Mouse (Mus musculus) kidney, postnatal 10 days (tissue): ENCODE measurements around the gene Helq.

ENCODE experiments used
- DNase-seq: peaks from one replicate; pipeline ENCODE4 v3.0.0; 2021; ENCODE audit warnings: mixed read lengths

Gene Helq

GRCm38 (mm10) chr5:100798165-100798860, at the start of gene Helq, which contains the start of gene Mrps18c:
Helq (minus strand) TSS chr5:100798598.
Mrps18c (plus strand) TSS chr5:100798627.
- DNase-seq, result peak; percentile 94

GRCm38 (mm10) chr5:100847143-100847542, 48.7 kb upstream of the Helq start:
- DNase-seq, result no peak

GRCm38 (mm10) chr5:100846599-100846920, 48.2 kb upstream of the Helq start:
- no peak for DNase-seq

- peak; percentile 74 for DNase-seq
Measured at GRCm38 (mm10) chr5:100845848-100846598, 47.6 kb upstream of the Helq start.

- DNase-seq, result peak; percentile 58
Measured at GRCm38 (mm10) chr5:100845485-100845847, 47.1 kb upstream of the Helq start, which contains the start of gene Gpat3. Gpat3 (plus strand) TSS chr5:100845713.

- no peak for DNase-seq
Measured at GRCm38 (mm10) chr5:100844485-100844884, 46.1 kb upstream of the Helq start.

- DNase-seq, result no peak
Measured at GRCm38 (mm10) chr5:100837907-100838306, 39.5 kb upstream of the Helq start.

- DNase-seq, result no peak
Measured at GRCm38 (mm10) chr5:100835862-100836538, 37.6 kb upstream of the Helq start.

GRCm38 (mm10) chr5:100833841-100834240, 35.4 kb upstream of the Helq start:
- no peak for DNase-seq

- DNase-seq, result no peak
Measured at GRCm38 (mm10) chr5:100832680-100833079, 34.3 kb upstream of the Helq start.

GRCm38 (mm10) chr5:100828701-100829100, 30.3 kb upstream of the Helq start:
- DNase-seq, result no peak

- no peak for DNase-seq
Measured at GRCm38 (mm10) chr5:100826531-100826930, 28.1 kb upstream of the Helq start.

GRCm38 (mm10) chr5:100825975-100826374, 27.6 kb upstream of the Helq start:
- no peak for DNase-seq

- DNase-seq, result no peak
Measured at GRCm38 (mm10) chr5:100822826-100823225, 24.4 kb upstream of the Helq start.

GRCm38 (mm10) chr5:100821375-100821774, 23.0 kb upstream of the Helq start:
- DNase-seq, result no peak

- DNase-seq, result peak; percentile 92
Measured at GRCm38 (mm10) chr5:100820483-100821184, 22.2 kb upstream of the Helq start, which contains the start of gene Abraxas1. Abraxas1 (minus strand) TSS chr5:100820965.

GRCm38 (mm10) chr5:100819568-100820480, 21.4 kb upstream of the Helq start:
- peak; percentile 16 for DNase-seq

- DNase-seq, result no peak
Measured at GRCm38 (mm10) chr5:100818341-100818740, 19.9 kb upstream of the Helq start.

GRCm38 (mm10) chr5:100794084-100794483, 4.3 kb downstream of the Helq start:
- no peak for DNase-seq

- peak; percentile 49 for DNase-seq
Measured at GRCm38 (mm10) chr5:100792261-100792660, 6.1 kb downstream of the Helq start.

- DNase-seq, result no peak
Measured at GRCm38 (mm10) chr5:100787527-100787926, 10.9 kb downstream of the Helq start.

GRCm38 (mm10) chr5:100779002-100779401, 19.4 kb downstream of the Helq start:
- no peak for DNase-seq
